Mouse (Mus musculus) left cerebral cortex, adult 2 months (tissue): ENCODE data around the gene Hsd17b11. TPM values are rescaled to one million over a fixed set of nuclear protein-coding genes. Genes with fewer than 3 reads are reported as not detected.

Experiments used
- DNase-seq, 2 experiments: peaks; one replicate each; pipeline ENCODE4 v3.0.0; 2021 to 2022; ENCODE audit warnings: low spot score in 2 of 2, mixed read lengths in 1 of 2; ENCODE audit errors: extremely low spot score in 1 of 2
- H3K27ac ChIP-seq: fragments of 200-600 bp; 2 replicates; pipeline ENCODE4 v1.8.1; 2022
- H3K4me3 ChIP-seq: fragments of 200-600 bp; 2 replicates; pipeline ENCODE4 v1.8.1; 2022
- CTCF ChIP-seq: fragments of 200-600 bp; IDR thresholded peaks from 2 replicates; pipeline ENCODE4 v1.8.1; 2022; ENCODE audit warnings: antibody characterized with exemption, mild to moderate bottlenecking, moderate library complexity
- intact Hi-C: fragments of 180-260 bp; cut with DNase I; formaldehyde crosslinking; loops from one replicate; pipeline ENCODE4 v1.15.1; 2025
- total RNA-seq, 2 experiments: library from RNA; stranded (reverse); gene quantifications; 2 replicates each; pipeline ENCODE4 v1.2.3; 2021

Hsd17b11 gene
- total RNA-seq, 2 experiments from 2014 or later: 42.3 to 42.7 TPM

GRCm38 (mm10) chr5:104003256-104003931 lies 18.3 kb downstream of the Hsd17b11 start:
- no peak overlapping the region for H3K27ac ChIP-seq
- H3K4me3 ChIP-seq: no peak overlapping the region
- intact Hi-C loops: no loop called here
- no peak for TF ChIP-seq CTCF
- DNase-seq: no peak

GRCm38 (mm10) chr5:104002549-104003255 lies 19.0 kb downstream of the Hsd17b11 start:
- Histone ChIP-seq H3K4me3 (no peak overlapping the region), H3K27ac (no peak overlapping the region)
- TF ChIP-seq CTCF: no peak
- DNase-seq: no peak
- intact Hi-C loops: no loop called here

- peak; percentile 97 for TF ChIP-seq CTCF
- no peak overlapping the region for H3K4me3 ChIP-seq
- no peak overlapping the region for H3K27ac ChIP-seq
- peak; percentile 76 to 78 for DNase-seq
- intact Hi-C loops: loop anchor here (1.0 to 5.0 kb wide), 2 partner anchors 40 to 343 kb away; no protein-coding TSS in a partner anchor
These were observed 22.0 kb downstream of the Hsd17b11 start for GRCm38 (mm10) chr5:103999738-104000137.

GRCm38 (mm10) chr5:103998739-103999138 lies 23.0 kb downstream of the Hsd17b11 start:
- Histone ChIP-seq H3K27ac (no peak overlapping the region), H3K4me3 (no peak overlapping the region)
- TF ChIP-seq CTCF: no peak
- no peak for DNase-seq
- intact Hi-C loops: loop anchor here (1.0 to 5.0 kb wide), 2 partner anchors 41 to 344 kb away; no protein-coding TSS in a partner anchor

- intact Hi-C loops: loop anchor here (5.0 kb wide), 1 partner anchor 347 kb away; no protein-coding TSS in a partner anchor
- no peak for DNase-seq
- H3K27ac ChIP-seq: no peak overlapping the region
- no peak overlapping the region for H3K4me3 ChIP-seq
- TF ChIP-seq CTCF: peak; percentile 71
These were observed 26.5 kb downstream of the Hsd17b11 start for GRCm38 (mm10) chr5:103995181-103995580.

GRCm38 (mm10) chr5:103994669-103995068 lies 27.1 kb downstream of the Hsd17b11 start:
- no peak for DNase-seq
- H3K27ac ChIP-seq: no peak overlapping the region
- intact Hi-C loops: loop anchor here (5.0 kb wide), 1 partner anchor 348 kb away; no protein-coding TSS in a partner anchor
- no peak for TF ChIP-seq CTCF
- no peak overlapping the region for H3K4me3 ChIP-seq

- DNase-seq: no peak
- no peak overlapping the region for H3K4me3 ChIP-seq
- no peak overlapping the region for H3K27ac ChIP-seq
- peak; percentile 40 for TF ChIP-seq CTCF
- intact Hi-C loops: no loop called here
These were observed 28.1 kb downstream of the Hsd17b11 start for GRCm38 (mm10) chr5:103993601-103994000.

- Histone ChIP-seq H3K27ac (no peak overlapping the region), H3K4me3 (no peak overlapping the region)
- TF ChIP-seq CTCF: no peak
- intact Hi-C loops: no loop called here
- no peak for DNase-seq
These were observed 28.9 kb downstream of the Hsd17b11 start for GRCm38 (mm10) chr5:103992831-103993230.

GRCm38 (mm10) chr5:103980705-103981560 lies 40.8 kb downstream of the Hsd17b11 start:
- intact Hi-C loops: no loop called here
- Histone ChIP-seq H3K27ac (no peak overlapping the region), H3K4me3 (no peak overlapping the region)
- DNase-seq: no peak
- TF ChIP-seq CTCF: no peak

- Histone ChIP-seq H3K27ac (no peak overlapping the region), H3K4me3 (no peak overlapping the region)
- DNase-seq: no peak
- TF ChIP-seq CTCF: no peak
- intact Hi-C loops: no loop called here
These were observed 43.7 kb downstream of the Hsd17b11 start for GRCm38 (mm10) chr5:103977907-103978570.

- no peak for TF ChIP-seq CTCF
- DNase-seq: no peak
- no peak within 1 kb of the TSS for H3K27ac ChIP-seq
- H3K4me3 ChIP-seq: no peak within 1 kb of the TSS
- intact Hi-C loops: no loop called here
These were observed 44.4 kb downstream of the Hsd17b11 start, which contains the start of gene Hsd17b13 for GRCm38 (mm10) chr5:103977297-103977696. Hsd17b13 (minus strand) TSS chr5:103977410.
